Mouse (Mus musculus) kidney, adult 2 months (tissue): ENCODE measurements around the gene P2rx4. TPM values are rescaled to one million over a fixed set of nuclear protein-coding genes. Genes with fewer than 3 reads are reported as not detected.

ENCODE experiments used
- DNase-seq: peaks from one replicate; pipeline ENCODE4 v3.0.0; 2021
- H3K27ac ChIP-seq: fragments of 200-500 bp; 2 replicates; pipeline ENCODE4 v1.5.1; 2012; ENCODE audit warnings: low read depth, low read length, control low read depth, inconsistent platforms; ENCODE audit not compliant: insufficient read depth
- H3K27me3 ChIP-seq: fragments of 200-500 bp; replicated peaks from 2 replicates; pipeline ENCODE4 v1.6.1; 2012; ENCODE audit warnings: mild to moderate bottlenecking, moderate library complexity, low read length, inconsistent platforms; ENCODE audit not compliant: control insufficient read depth, insufficient read depth
- H3K36me3 ChIP-seq: fragments of 200-500 bp; 2 replicates; pipeline ENCODE4 v1.6.1; 2012; ENCODE audit warnings: mild to moderate bottlenecking, moderate library complexity, low read length, inconsistent platforms; ENCODE audit not compliant: control insufficient read depth, insufficient read depth
- H3K4me1 ChIP-seq: fragments of 200-500 bp; 2 replicates; pipeline ENCODE4 v1.6.1; 2011; ENCODE audit warnings: low read length; ENCODE audit not compliant: control insufficient read depth, insufficient read depth
- H3K4me3 ChIP-seq: fragments of 200-500 bp; 2 replicates; pipeline ENCODE4 v1.5.1; 2011; ENCODE audit warnings: mild to moderate bottlenecking, low read depth, low read length, control low read depth; ENCODE audit not compliant: insufficient read depth
- CTCF ChIP-seq: fragments of 200-500 bp; conservative IDR thresholded peaks from 2 replicates; pipeline ENCODE4 v1.5.1; 2011; ENCODE audit warnings: low read depth, mild to moderate bottlenecking, control low read depth, low read length, moderate library complexity, mixed read lengths; ENCODE audit not compliant: insufficient read depth, insufficient read length
- POLR2A ChIP-seq: fragments of 200-500 bp; IDR thresholded peaks from one replicate; pipeline ENCODE4 v1.6.1; 2011; ENCODE audit warnings: low read depth, low read length, control low read depth
- WGBS: fragments of 180-500 bp; shearing (Covaris S2); methylation state at CpG from one replicate; pipeline ENCODE4 v1.1.7; 2018; 5-methylcytosine and 5-hydroxymethylcytosine counted together
- polyA plus RNA-seq: library from polyadenylated mRNA; depleted of rRNA; stranded (reverse); fragments of >200 nt; gene quantifications from 2 replicates; pipeline ENCODE4 v1.2.3, GENCODE M21; 2012

Gene P2rx4
- polyA plus RNA-seq, 1 experiment: 81.6 TPM

GRCm38 (mm10) chr5:122695516-122695915 lies 11.8 kb upstream of the P2rx4 start:
- Histone ChIP-seq H3K4me1 (0 out of 2 replicates have a peak, but pooled peaks cover 5% of the 10 kb centered on the region), H3K36me3 (no peaks in the 10 kb centered on the region), H3K27me3 (no peaks in the 10 kb centered on the region), H3K27ac (no peak overlapping the region), H3K4me3 (no peak overlapping the region)
- DNase-seq: no peak
- TF ChIP-seq POLR2A (no peak), CTCF (no peak)
- WGBS: 86% methylated on average over 8 of the region's 8 CpGs

DNA sequence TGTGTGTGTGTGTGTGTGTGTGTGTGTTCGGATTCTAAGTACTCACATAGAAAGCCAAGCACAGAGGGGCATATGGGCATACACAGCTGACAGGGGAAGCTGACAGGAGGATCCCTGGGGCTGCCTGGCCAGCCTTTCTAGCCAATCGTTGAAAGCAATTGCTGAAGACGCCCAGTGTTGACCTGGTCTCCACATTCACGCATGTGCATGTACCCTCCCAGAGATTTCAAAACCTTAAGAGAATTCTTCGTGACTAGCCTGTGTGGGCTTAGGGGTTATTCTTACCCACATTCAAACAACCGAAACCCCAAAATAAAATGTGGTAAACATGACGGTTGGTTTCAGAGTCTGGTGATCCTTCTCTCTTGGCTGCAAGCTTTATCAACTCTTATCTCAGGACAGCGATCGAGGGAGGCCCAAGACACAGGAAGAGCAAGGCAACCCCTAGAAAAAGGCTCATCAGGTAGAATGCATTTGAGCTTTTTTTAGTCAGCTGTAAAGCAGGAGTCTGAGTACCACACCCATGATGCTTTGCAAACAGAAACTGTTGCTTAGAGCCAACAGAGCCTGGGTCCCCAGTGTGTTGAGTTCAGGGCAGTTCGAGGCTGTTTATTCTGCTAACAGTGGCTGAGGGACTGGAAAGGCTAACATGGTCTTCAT lies 9.2 kb upstream of the P2rx4 start:
- Histone ChIP-seq H3K36me3 (no peaks in the 10 kb centered on the region), H3K27me3 (no peaks in the 10 kb centered on the region), H3K4me3 (no peak overlapping the region), H3K4me1 (0 out of 2 replicates have a peak, but pooled peaks cover 5% of the 10 kb centered on the region), H3K27ac (peak overlapping the region; percentile 17)
- 85% methylated on average over 10 of the region's 10 CpGs for WGBS
- TF ChIP-seq POLR2A (no peak), CTCF (no peak)
- DNase-seq: peak; percentile 14

- WGBS: 65% methylated on average over 9 of the region's 9 CpGs
- Histone ChIP-seq H3K27me3 (no peaks in the 10 kb centered on the region), H3K4me1 (0 out of 2 replicates have a peak, but pooled peaks cover 5% of the 10 kb centered on the region), H3K4me3 (no peak overlapping the region), H3K36me3 (no peaks in the 10 kb centered on the region), H3K27ac (peak overlapping the region; percentile 17; the same call in 1 of the 2 replicates)
- no peak for TF ChIP-seq POLR2A
- TF ChIP-seq CTCF: no peak
- DNase-seq: peak; percentile 26
Observed at GRCm38 (mm10) chr5:122698701-122699060, 8.7 kb upstream of the P2rx4 start.

DNA sequence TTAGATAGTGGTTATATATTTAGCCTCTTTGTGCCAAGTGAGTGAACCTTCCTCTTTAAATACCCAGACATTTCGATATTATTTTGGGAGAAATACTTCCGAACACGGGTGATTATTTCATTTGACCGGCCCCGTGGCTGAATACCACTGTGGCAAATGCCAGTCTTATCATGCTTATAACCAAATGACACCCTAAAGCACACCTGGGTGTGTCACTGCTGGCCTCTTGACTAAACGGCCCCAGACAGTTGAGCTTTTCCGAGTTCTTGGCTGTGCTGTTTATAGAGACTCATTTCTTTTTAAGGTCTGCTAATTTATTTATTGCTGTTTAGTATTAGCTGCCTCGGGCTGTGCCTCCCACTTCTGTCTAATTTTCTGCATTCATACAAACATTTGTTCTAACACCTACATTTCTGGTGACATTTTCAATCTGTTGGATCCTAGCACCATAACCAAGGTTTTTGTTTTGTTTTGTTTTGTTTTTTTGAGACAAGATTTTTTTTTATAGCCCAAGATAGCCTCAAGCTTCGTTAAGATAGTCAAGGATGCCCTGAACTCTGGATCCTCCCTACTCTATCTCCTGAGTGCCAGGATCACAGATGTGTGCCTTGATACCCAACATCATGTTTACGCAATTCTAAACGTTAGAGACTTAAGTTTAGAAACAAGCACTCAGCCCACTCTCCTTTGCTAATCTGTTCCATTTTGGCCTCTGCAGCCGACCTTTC lies 7.1 kb upstream of the P2rx4 start:
- Histone ChIP-seq H3K4me3 (no peak overlapping the region), H3K27ac (no peak overlapping the region), H3K36me3 (no peaks in the 10 kb centered on the region), H3K27me3 (no peaks in the 10 kb centered on the region), H3K4me1 (0 out of 2 replicates have a peak, but pooled peaks cover 5% of the 10 kb centered on the region)
- WGBS: 71% methylated on average over 12 of the region's 12 CpGs
- no peak for DNase-seq
- TF ChIP-seq CTCF: no peak

GRCm38 (mm10) chr5:122700837-122701212 lies 6.5 kb upstream of the P2rx4 start:
- TF ChIP-seq CTCF: no peak
- TF ChIP-seq POLR2A: no peak
- no peaks in the 10 kb centered on the region for H3K27me3 ChIP-seq
- 63% methylated on average over 5 of the region's 5 CpGs for WGBS
- H3K4me3 ChIP-seq: no peak overlapping the region
- no peak overlapping the region for H3K27ac ChIP-seq
- no peak for DNase-seq
- H3K36me3 ChIP-seq: no peaks in the 10 kb centered on the region
- 0 out of 2 replicates have a peak, but pooled peaks cover 5% of the 10 kb centered on the region for H3K4me1 ChIP-seq

- no peaks in the 10 kb centered on the region for H3K27me3 ChIP-seq
- 42% methylated on average over 6 of the region's 6 CpGs for WGBS
- TF ChIP-seq CTCF (no peak), POLR2A (no peak)
- H3K4me3 ChIP-seq: no peak overlapping the region
- no peaks in the 10 kb centered on the region for H3K4me1 ChIP-seq
- peak; percentile 60 for DNase-seq
- no peaks in the 10 kb centered on the region for H3K36me3 ChIP-seq
- peak overlapping the region; percentile 47; the same call in 1 of the 2 replicates for H3K27ac ChIP-seq
Observed at GRCm38 (mm10) chr5:122702156-122702555, 5.2 kb upstream of the P2rx4 start.

GRCm38 (mm10) chr5:122703574-122703973 lies 3.8 kb upstream of the P2rx4 start:
- DNase-seq: no peak
- whole genome bisulfite sequencing: 92% methylated on average over 2 of the region's 2 CpGs
- Histone ChIP-seq H3K4me3 (no peak overlapping the region), H3K4me1 (peaks cover 4% of the 10 kb centered on the region; the same call in 1 of the 2 replicates), H3K27me3 (no peaks in the 10 kb centered on the region), H3K36me3 (no peaks in the 10 kb centered on the region), H3K27ac (no peak overlapping the region)
- TF ChIP-seq CTCF: no peak
- no peak for TF ChIP-seq POLR2A
